Mouse (Mus musculus) frontal cortex, adult (tissue): Measurements from ENCODE around the gene Fer.
"Not testable (repeated sequence)": the region's sequence is repeated elsewhere in the genome, so short reads cannot be mapped to it uniquely, and the experiment has no call there.

Source experiments
- ATAC-seq: cut with Nextera tagmentation; 2 replicates; pipeline ENCODE4 v1.9.2; 2017; ENCODE audit warnings: mild to moderate bottlenecking, moderate library complexity, mixed read lengths; ENCODE audit not compliant: low TSS enrichment

The Fer gene

GRCm38 (mm10) chr17:63863012-63863630, at the start of gene Fer:
Gene Fer, plus strand, starts transcription at chr17:63863062.
- ATAC-seq = peak; percentile 35

DNA sequence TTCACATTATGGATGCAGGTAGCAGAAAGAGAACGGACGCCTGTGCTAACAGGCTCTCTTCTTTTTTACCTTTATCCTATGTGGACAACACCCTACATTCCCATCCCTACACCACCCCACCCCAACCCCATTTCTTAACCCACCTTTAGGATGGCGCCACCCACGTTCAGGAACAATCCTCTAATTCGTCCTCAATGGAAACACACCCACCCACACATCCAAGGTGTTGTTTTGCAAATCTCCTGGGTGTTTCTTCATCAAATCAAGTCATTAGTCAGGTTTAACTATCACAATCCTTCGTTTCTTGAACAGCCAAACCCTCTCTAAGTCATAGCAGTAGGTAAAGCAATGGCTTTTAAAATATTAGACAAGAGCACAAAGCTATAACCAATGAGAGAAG, 49.3 kb upstream of the Fer start:
- no peak for ATAC-seq

DNA sequence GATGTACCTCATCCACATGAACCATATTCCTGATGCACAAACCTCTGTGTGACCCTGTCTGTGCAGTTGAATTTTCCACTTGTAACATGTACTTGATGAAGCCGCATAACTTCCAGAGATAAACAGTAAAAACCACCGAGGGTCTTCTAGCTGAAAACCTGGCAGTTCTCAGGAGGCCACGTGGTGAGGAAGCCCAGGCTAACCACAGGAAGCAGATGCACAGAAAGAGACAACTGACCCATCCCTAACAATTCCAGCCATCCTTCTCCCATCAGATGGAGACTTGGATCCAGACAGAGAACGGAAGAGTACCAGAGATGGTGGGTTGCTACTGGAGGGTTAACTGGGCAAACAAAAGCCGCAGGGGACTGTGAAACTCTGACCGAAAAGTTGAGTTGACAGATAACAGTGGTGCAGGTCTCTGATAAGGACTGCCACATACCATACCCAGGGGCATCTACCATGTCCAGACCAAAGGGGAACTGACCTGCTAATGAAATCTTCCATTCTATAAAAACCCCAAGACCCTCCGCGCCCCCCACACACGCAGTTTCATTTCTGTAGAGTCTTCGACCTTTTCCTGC, 44.3 kb upstream of the Fer start:
- no peak for ATAC-seq

GRCm38 (mm10) chr17:63824141-63824540, 38.7 kb upstream of the Fer start:
- no peak for ATAC-seq

GRCm38 (mm10) chr17:63826196-63826595, 36.7 kb upstream of the Fer start:
- no peak for ATAC-seq

- no peak for ATAC-seq
Measured at GRCm38 (mm10) chr17:63826767-63827166, 36.1 kb upstream of the Fer start.

DNA sequence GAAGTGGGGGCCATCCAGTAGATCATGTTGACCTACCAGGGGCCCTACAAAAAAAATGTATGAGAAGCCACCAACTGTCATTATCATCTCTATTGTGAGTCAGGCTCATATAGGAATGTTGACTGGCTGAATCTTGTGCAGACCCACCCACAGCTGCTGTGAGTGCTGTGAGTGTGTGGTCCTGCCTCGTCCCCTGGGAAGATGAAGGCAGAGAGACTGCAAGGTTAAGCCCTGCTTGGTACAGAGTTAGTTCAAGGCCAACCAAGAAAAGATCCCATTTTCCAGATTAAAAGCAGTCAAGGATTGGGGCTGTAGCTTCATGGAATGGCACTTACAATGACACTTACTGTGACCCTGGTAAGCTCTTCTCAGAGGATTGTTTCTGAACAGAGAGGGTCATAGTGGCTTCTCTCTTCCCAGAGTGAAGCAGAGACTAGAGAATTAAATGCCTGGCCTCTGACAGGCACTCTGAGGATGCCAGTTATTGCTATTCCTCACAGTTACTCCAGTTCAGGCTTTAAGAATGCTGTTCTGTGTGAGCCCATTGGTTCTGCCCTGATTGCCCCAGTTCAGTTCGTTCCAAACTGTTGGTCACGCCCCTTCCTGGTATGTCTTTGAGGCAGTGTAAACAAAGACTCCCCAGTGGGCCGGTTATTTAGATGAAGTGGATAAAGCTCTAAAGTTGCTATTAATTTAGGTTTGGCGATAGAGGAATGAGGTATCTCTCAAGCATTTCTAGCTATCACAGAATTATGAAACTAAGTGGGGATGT, 34.1 kb upstream of the Fer start:
- no peak for ATAC-seq

GRCm38 (mm10) chr17:63831550-63831949, 31.3 kb upstream of the Fer start:
- no peak for ATAC-seq

GRCm38 (mm10) chr17:63836223-63836622, 26.6 kb upstream of the Fer start:
- no peak for ATAC-seq

DNA sequence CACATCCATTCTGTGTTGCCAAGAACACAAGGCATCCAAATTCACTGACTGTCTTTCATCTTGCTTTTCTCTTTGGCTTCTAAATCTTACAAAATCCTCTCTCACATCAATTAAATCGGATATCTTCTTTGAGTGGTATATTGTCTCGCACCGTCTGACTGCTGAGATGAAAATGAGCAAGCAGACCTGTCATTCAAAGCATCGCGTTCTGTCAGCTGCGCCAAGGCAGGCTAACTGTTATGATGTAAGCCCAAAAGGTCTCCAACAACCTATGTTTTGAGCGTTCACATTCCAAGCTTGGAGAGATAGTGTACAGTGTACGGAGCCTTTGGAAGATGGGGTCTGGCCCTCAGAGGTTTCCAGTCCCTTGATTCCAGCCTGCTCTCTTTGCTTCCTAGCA, 26.2 kb upstream of the Fer start:
- peak; percentile 27; the same call in 1 of the 2 replicates for ATAC-seq

- no peak for ATAC-seq
Measured at GRCm38 (mm10) chr17:63838144-63838543, 24.7 kb upstream of the Fer start.

- ATAC-seq = no peak
Measured at GRCm38 (mm10) chr17:63839636-63840269, 23.1 kb upstream of the Fer start.

- ATAC-seq = no peak
Measured at GRCm38 (mm10) chr17:63842226-63842625, 20.6 kb upstream of the Fer start.

GRCm38 (mm10) chr17:63844936-63845335, 17.9 kb upstream of the Fer start:
- no peak for ATAC-seq

DNA sequence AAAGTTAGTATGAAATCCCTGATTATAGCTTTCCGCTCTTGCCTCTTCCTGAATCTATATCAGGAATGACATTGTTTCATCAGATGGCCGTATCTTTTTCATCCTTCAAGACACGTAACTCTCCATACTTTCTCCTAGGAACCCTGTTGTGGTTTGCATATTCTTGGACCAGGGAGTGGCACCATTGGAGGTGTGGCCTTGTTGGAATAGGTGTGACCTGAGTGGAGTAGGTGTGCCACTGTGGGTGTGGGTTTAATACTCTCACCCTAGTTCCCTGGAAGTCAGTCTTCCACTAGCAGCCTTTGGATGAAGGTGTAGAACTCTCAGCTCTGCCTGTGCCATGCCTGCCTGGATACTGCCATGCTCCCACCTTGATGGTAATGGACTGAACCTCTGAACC, 17.1 kb upstream of the Fer start:
- not testable (repeated sequence) for ATAC-seq

GRCm38 (mm10) chr17:63849151-63849550, 13.7 kb upstream of the Fer start:
- ATAC-seq = peak; percentile 51

DNA sequence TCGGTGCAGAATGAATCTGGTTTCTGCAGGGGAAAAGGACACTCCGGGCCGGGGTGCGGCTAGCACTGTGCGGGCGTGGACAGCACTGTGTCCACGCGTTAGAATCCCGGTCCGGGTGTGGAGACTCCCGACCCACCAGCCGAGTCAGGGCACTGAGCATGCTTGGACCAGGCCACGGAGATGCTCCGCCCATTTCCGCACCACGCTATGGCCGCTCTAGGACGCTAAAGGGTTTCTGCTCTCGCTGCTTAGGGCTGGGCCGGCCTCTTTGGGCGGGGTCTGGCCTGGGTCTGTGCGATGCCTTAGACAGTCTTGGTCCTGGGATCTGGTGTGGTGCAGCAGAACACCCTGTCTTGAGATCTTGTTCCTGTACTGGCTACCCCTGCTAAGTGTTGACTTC, 13.3 kb upstream of the Fer start:
- peak; percentile 99 for ATAC-seq

- ATAC-seq = no peak
Measured at GRCm38 (mm10) chr17:63850016-63850415, 12.8 kb upstream of the Fer start.

GRCm38 (mm10) chr17:63857023-63857544, 5.8 kb upstream of the Fer start:
- ATAC-seq = no peak

DNA sequence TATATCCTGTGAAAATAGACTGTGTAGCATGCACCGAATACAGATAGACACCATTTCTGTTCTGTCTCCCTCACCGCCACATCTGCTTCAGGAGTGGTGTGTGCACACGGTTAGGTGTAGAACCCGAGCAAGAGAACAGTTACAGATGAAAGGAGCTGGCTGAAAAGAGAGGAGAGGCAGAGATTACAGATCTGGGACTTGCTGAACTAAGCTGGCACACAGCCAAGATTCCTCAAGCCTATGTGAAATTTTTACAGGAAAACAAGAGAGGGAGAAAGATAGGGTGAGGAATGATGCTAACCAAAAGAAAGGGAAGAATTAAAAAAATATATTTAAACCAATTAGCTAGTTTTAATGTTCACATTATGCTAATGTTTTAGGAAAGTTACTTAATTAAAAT, 1.9 kb upstream of the Fer start:
- no peak for ATAC-seq

GRCm38 (mm10) chr17:63862399-63862798, 463 bp upstream of the Fer start:
- ATAC-seq = no peak

- ATAC-seq = peak; percentile 99
Measured at GRCm38 (mm10) chr17:63863647-63864149, 836 bp downstream of the Fer start, which contains the start of gene A930002H24Rik. Gene A930002H24Rik, minus strand, starts transcription at chr17:63863791.
